Mouse (Mus musculus): Measurements from ENCODE around the gene Trip10.

DNA sequence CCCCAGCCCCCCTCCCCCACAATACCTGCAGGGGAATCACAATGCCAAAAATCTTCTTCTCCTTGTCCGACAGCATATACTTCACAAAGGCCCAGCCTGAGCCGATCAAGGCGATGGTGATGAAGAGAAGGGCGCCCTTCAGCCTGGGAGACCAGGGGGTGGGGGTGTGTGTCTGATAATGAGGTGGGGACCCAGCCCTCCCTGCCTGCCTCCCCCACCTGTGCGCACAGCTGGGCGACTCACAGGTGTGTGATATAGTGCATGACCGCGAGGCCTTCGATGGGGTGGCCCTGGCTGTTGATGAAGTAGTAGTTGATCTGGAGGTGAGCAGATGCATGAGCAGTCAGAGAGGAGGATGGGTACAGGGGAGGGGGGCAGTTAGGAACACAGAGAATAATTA lies 12.1 kb upstream of the Trip10 start:
- TF ChIP-seq USF2 (conservative IDR thresholded peaks at IDR 0.05; ENCODE audit: low read depth, low read length) (no peak), POLR2A (IDR thresholded peaks at IDR 0.05; ENCODE audit: low read depth, low read length) (no peak), ETS1 (conservative IDR thresholded peaks at IDR 0.05; ENCODE audit: low read depth, low read length) (no peak), CTCF (conservative IDR thresholded peaks at IDR 0.05 in 1 of 2, IDR thresholded peaks at IDR 0.05 in 1 of 2; ENCODE audit: low read depth in 2 of 2, low read length in 2 of 2) (no peak), MYC (IDR thresholded peaks at IDR 0.05; ENCODE audit: low read depth, low read length) (no peak), JUND (conservative IDR thresholded peaks at IDR 0.05; ENCODE audit: low read depth, low read length) (no peak)
